Mouse (Mus musculus) liver, postnatal 0 days (tissue): Measurements from ENCODE around the gene Agbl5.
A peak's percentile ranks its signal among the peaks of the same experiment; 100 is the strongest.

ENCODE experiments used
- CTCF ChIP-seq: sonication (generic); IDR thresholded peaks from 2 replicates; pipeline ENCODE4 v1.5.1; 2016; ENCODE audit warnings: antibody characterized with exemption, low read depth
- EP300 ChIP-seq: IDR thresholded peaks from 2 replicates; pipeline ENCODE4 v1.6.1; 2016; ENCODE audit warnings: antibody characterized with exemption, low read depth, mild to moderate bottlenecking

- TF ChIP-seq CTCF, result peak; percentile 24; the same call in 1 of the 2 replicates
- no peak for TF ChIP-seq EP300
Measured at GRCm38 (mm10) chr5:30934725-30935461, 46.4 kb downstream of the Agbl5 start.
